Mouse (Mus musculus): ENCODE measurements around the gene Ube2f.

GRCm38 (mm10) chr1:91231142-91231541, 19.0 kb upstream of the Ube2f start:
- TF ChIP-seq CTCF (IDR thresholded peaks at IDR 0.05; ENCODE audit: low read depth, low read length) (no peak), GATA1 (IDR thresholded peaks at IDR 0.05; ENCODE audit: borderline replicate concordance, low read length) (no peak), POLR2AphosphoS5 (IDR thresholded peaks at IDR 0.05; ENCODE audit: insufficient replicate concordance, low read depth, low read length) (no peak)
